Mouse (Mus musculus): Measurements from ENCODE around the gene Kel.

- no peak for TF ChIP-seq CTCF (IDR thresholded peaks at IDR 0.05; ENCODE audit: low read depth, low read length)
- no peak for TF ChIP-seq POLR2A (IDR thresholded peaks at IDR 0.05; ENCODE audit: borderline replicate concordance, low read depth, low read length)
Measured at GRCm38 (mm10) chr6:41721430-41721829, 17.3 kb upstream of the Kel start.
